Mouse (Mus musculus) MEL (cell line): ENCODE data around the gene Lgr5. TPM values are rescaled to one million over a fixed set of nuclear protein-coding genes. Genes with fewer than 3 reads are reported as not detected.

Experiments
- DNase-seq: peaks from one replicate; pipeline ENCODE4 v3.0.0; 2011; ENCODE audit warnings: low read depth, low spot score
- H3K27ac ChIP-seq: 2 replicates; pipeline ENCODE4 v1.5.1; 2012; ENCODE audit warnings: low read depth, mild to moderate bottlenecking, control low read depth, low read length, moderate library complexity; ENCODE audit not compliant: control insufficient read depth
- H3K27me3 ChIP-seq, 2 experiments: fragments of 150-350 bp in 1 of 2; sonication (generic) in 1 of 2; 2 replicates each; pipeline ENCODE4 v1.6.1; 2012; ENCODE audit warnings: low read length in 2 of 2, mild to moderate bottlenecking in 2 of 2, improper control_type of control experiment in 1 of 2, moderate library complexity in 1 of 2; ENCODE audit not compliant: insufficient read depth in 2 of 2, control insufficient read depth in 1 of 2
- H3K36me3 ChIP-seq, 2 experiments: 2 replicates each; pipeline ENCODE4 v1.6.1; 2012 to 2014; ENCODE audit warnings: low read length in 2 of 2, improper control_type of control experiment in 1 of 2, inconsistent platforms in 1 of 2, mild to moderate bottlenecking in 1 of 2; ENCODE audit not compliant: insufficient read depth in 2 of 2, control insufficient read depth in 1 of 2
- H3K4me1 ChIP-seq, 2 experiments: fragments of 150-350 bp in 1 of 2; sonication (generic) in 1 of 2; 2 replicates each; pipeline ENCODE4 v1.6.1; 2012; ENCODE audit warnings: low read length in 2 of 2, improper control_type of control experiment in 1 of 2, mild to moderate bottlenecking in 1 of 2; ENCODE audit not compliant: insufficient read depth in 2 of 2, control insufficient read depth in 1 of 2
- H3K4me3 ChIP-seq, 2 experiments: fragments of 150-350 bp in 1 of 2; sonication (generic) in 1 of 2; 2 replicates each; pipeline ENCODE4 v1.5.1; 2012; ENCODE audit warnings: low read depth in 2 of 2, low read length in 2 of 2, mild to moderate bottlenecking in 2 of 2, moderate library complexity in 2 of 2, control low read depth in 1 of 2, improper control_type of control experiment in 1 of 2; ENCODE audit not compliant: control insufficient read depth in 1 of 2, insufficient read depth in 1 of 2
- H3K79me2 ChIP-seq: 2 replicates; pipeline ENCODE4 v1.6.1; 2012; ENCODE audit warnings: mild to moderate bottlenecking, low read length, moderate library complexity; ENCODE audit not compliant: control insufficient read depth, poor library complexity, insufficient read depth
- H3K9ac ChIP-seq: 2 replicates; pipeline ENCODE4 v1.6.1; 2012; ENCODE audit warnings: low read depth, mild to moderate bottlenecking, control low read depth, low read length, moderate library complexity; ENCODE audit not compliant: control insufficient read depth, poor library complexity, severe bottlenecking
- H3K9me3 ChIP-seq: fragments of 150-350 bp; sonication (generic); replicated peaks from 2 replicates; pipeline ENCODE4 v1.6.1; 2012; ENCODE audit warnings: mild to moderate bottlenecking, low read length, improper control_type of control experiment, moderate library complexity; ENCODE audit not compliant: insufficient read depth
- CHD1 ChIP-seq: IDR thresholded peaks from 2 replicates; pipeline ENCODE4 v1.6.1; 2012; ENCODE audit warnings: low read depth, mild to moderate bottlenecking, inconsistent platforms, low read length, improper control_type of control experiment
- CHD2 ChIP-seq: IDR thresholded peaks from 2 replicates; pipeline ENCODE4 v1.6.1; 2011; ENCODE audit warnings: low read length, improper control_type of control experiment
- ELF1 ChIP-seq: IDR thresholded peaks from 2 replicates; pipeline ENCODE4 v1.6.1; 2014; ENCODE audit warnings: low read depth, mild to moderate bottlenecking, inconsistent platforms, low read length, improper control_type of control experiment, moderate library complexity
- EP300 ChIP-seq, 2 experiments: IDR thresholded peaks; 2 replicates each; pipeline ENCODE4 v1.6.1; 2011; ENCODE audit warnings: improper control_type of control experiment in 2 of 2, low read length in 2 of 2, low read depth in 1 of 2, mild to moderate bottlenecking in 1 of 2
- ETS1 ChIP-seq: IDR thresholded peaks from 2 replicates; pipeline ENCODE4 v1.6.1; 2012; ENCODE audit warnings: low read depth, mild to moderate bottlenecking, inconsistent platforms, low read length, improper control_type of control experiment, moderate library complexity
- KAT2A ChIP-seq: conservative IDR thresholded peaks from 2 replicates; pipeline ENCODE4 v1.6.1; 2012; ENCODE audit warnings: low read depth, low read length, improper control_type of control experiment, inconsistent platforms
- MAFK ChIP-seq: IDR thresholded peaks from 2 replicates; pipeline ENCODE4 v1.6.1; 2011; ENCODE audit warnings: low read depth, mild to moderate bottlenecking, low read length, improper control_type of control experiment, borderline replicate concordance
- MAX ChIP-seq: IDR thresholded peaks from 2 replicates; pipeline ENCODE4 v1.6.1; 2011; ENCODE audit warnings: low read length, improper control_type of control experiment
- MEF2A ChIP-seq: IDR thresholded peaks from 2 replicates; pipeline ENCODE4 v1.6.1; 2014; ENCODE audit warnings: low read depth, mild to moderate bottlenecking, inconsistent platforms, low read length, improper control_type of control experiment; ENCODE audit not compliant: poor library complexity, insufficient replicate concordance, severe bottlenecking; ENCODE audit errors: extremely low read depth
- MXI1 ChIP-seq: IDR thresholded peaks from 2 replicates; pipeline ENCODE4 v1.6.1; 2011; ENCODE audit warnings: mild to moderate bottlenecking, low read depth, low read length, improper control_type of control experiment
- MYC ChIP-seq: IDR thresholded peaks from 2 replicates; pipeline ENCODE4 v1.6.1; 2011; ENCODE audit warnings: low read depth, mild to moderate bottlenecking, low read length, improper control_type of control experiment, moderate library complexity
- NRF1 ChIP-seq: IDR thresholded peaks from 2 replicates; pipeline ENCODE4 v1.6.1; 2014; ENCODE audit warnings: low read depth, mild to moderate bottlenecking, inconsistent platforms, low read length, improper control_type of control experiment, moderate library complexity; ENCODE audit not compliant: poor library complexity, insufficient read depth, severe bottlenecking
- POLR2AphosphoS2 ChIP-seq: IDR thresholded peaks from 2 replicates; pipeline ENCODE4 v1.6.1; 2011; ENCODE audit warnings: low read length, improper control_type of control experiment
- POLR2AphosphoS5 ChIP-seq: IDR thresholded peaks from 2 replicates; pipeline ENCODE4 v1.6.1; 2012; ENCODE audit warnings: low read depth, borderline replicate concordance, mild to moderate bottlenecking, inconsistent platforms, low read length, moderate library complexity, mixed read lengths
- RAD21 ChIP-seq: IDR thresholded peaks from 2 replicates; pipeline ENCODE4 v1.6.1; 2011; ENCODE audit warnings: mild to moderate bottlenecking, low read depth, low read length, improper control_type of control experiment
- RCOR1 ChIP-seq: IDR thresholded peaks from 2 replicates; pipeline ENCODE4 v1.6.1; 2012; ENCODE audit warnings: low read depth, mild to moderate bottlenecking, inconsistent platforms, low read length, improper control_type of control experiment
- TBP ChIP-seq: IDR thresholded peaks from 2 replicates; pipeline ENCODE4 v1.8.0; 2011; ENCODE audit warnings: low read depth, low read length, improper control_type of control experiment
- ZKSCAN1 ChIP-seq: IDR thresholded peaks from 2 replicates; pipeline ENCODE4 v1.6.1; 2012; ENCODE audit warnings: low read depth, mild to moderate bottlenecking, inconsistent platforms, low read length, improper control_type of control experiment, moderate library complexity
- ZMIZ1 ChIP-seq: IDR thresholded peaks from 2 replicates; pipeline ENCODE4 v1.6.1; 2012; ENCODE audit warnings: low read depth, mild to moderate bottlenecking, inconsistent platforms, low read length, improper control_type of control experiment, moderate library complexity
- ZNF384 ChIP-seq: IDR thresholded peaks from 2 replicates; pipeline ENCODE4 v1.6.1; 2012; ENCODE audit warnings: low read depth, mild to moderate bottlenecking, inconsistent platforms, low read length, improper control_type of control experiment
- polyA plus RNA-seq, 2 experiments: library from polyadenylated mRNA; stranded (reverse) in 1 of 2; unstranded in 1 of 2; fragments of >175 nt in 1 of 2; fragments of >200 nt in 1 of 2; gene quantifications; 2 replicates each; pipeline versions ENCODE4 v1.2.1 to v1.2.4; 2012; ENCODE audit warnings: low replicate concordance in 2 of 2, low read depth in 1 of 2; ENCODE audit not compliant: insufficient read length in 2 of 2, insufficient read depth in 1 of 2, missing spikeins in 1 of 2
- total RNA-seq: library from RNA; depleted of rRNA; stranded (reverse); fragments of 300-350 nt; gene quantifications from 2 replicates; pipeline ENCODE4 v1.2.3, GENCODE M21; 2012

Gene Lgr5
- total and polyA plus RNA-seq, 3 experiments: not detected

GRCm38 (mm10) chr10:115593651-115594050 lies 6.1 kb upstream of the Lgr5 start:
- TF ChIP-seq MXI1 (no peak), CHD2 (no peak), TBP (no peak), ELF1 (no peak), MEF2A (no peak)
- H3K36me3 ChIP-seq: peaks cover 0 to 6% of the 10 kb centered on the region in 2 experiments; a peak in 2 of 4 replicates
- H3K27ac ChIP-seq: no peak overlapping the region
- DNase-seq: no peak
- H3K9me3 ChIP-seq: no peaks in the 10 kb centered on the region
- peaks cover 0 to 3% of the 10 kb centered on the region in 2 experiments; a peak in 1 of 4 replicates for H3K4me1 ChIP-seq
- no peaks in the 10 kb centered on the region for H3K27me3 ChIP-seq
- no peak overlapping the region for H3K9ac ChIP-seq
- no peak overlapping the region for H3K4me3 ChIP-seq
- H3K79me2 ChIP-seq: no peaks in the 10 kb centered on the region

- no peak for DNase-seq
- H3K9me3 ChIP-seq: no peaks in the 10 kb centered on the region
- H3K4me3 ChIP-seq: no peak overlapping the region
- no peak overlapping the region for H3K9ac ChIP-seq
- no peaks in the 10 kb centered on the region for H3K27me3 ChIP-seq
- H3K36me3 ChIP-seq: peaks cover 0 to 6% of the 10 kb centered on the region in 2 experiments; a peak in 2 of 4 replicates
- no peaks in the 10 kb centered on the region for H3K79me2 ChIP-seq
- TF ChIP-seq ZMIZ1: no peak
- no peak for TF ChIP-seq POLR2AphosphoS5
- TF ChIP-seq RCOR1: no peak
- no peak for TF ChIP-seq ETS1
- no peak for TF ChIP-seq ELF1
- TF ChIP-seq POLR2AphosphoS2: no peak
- no peak for TF ChIP-seq ZNF384
- no peak for TF ChIP-seq CHD1
- no peak for TF ChIP-seq EP300 (IDR thresholded peaks at IDR 0.05; ENCODE audit: low read depth in 1 of 2, low read length in 2 of 2)
- no peak for TF ChIP-seq TBP
- no peak for TF ChIP-seq MAX
- no peak for TF ChIP-seq ZKSCAN1
- TF ChIP-seq NRF1: no peak
- no peak for TF ChIP-seq RAD21
- no peak for TF ChIP-seq MAFK
- no peak for TF ChIP-seq MXI1
- no peak for TF ChIP-seq CHD2
- no peak for TF ChIP-seq KAT2A
- TF ChIP-seq MYC: no peak
- H3K27ac ChIP-seq: no peak overlapping the region
- peaks cover 0 to 3% of the 10 kb centered on the region in 2 experiments; a peak in 1 of 4 replicates for H3K4me1 ChIP-seq
These were observed 5.6 kb upstream of the Lgr5 start for GRCm38 (mm10) chr10:115593221-115593620.
